Comparison of ENCODE assay signal across 30 mouse cellular contexts in the genomic region with DNA sequence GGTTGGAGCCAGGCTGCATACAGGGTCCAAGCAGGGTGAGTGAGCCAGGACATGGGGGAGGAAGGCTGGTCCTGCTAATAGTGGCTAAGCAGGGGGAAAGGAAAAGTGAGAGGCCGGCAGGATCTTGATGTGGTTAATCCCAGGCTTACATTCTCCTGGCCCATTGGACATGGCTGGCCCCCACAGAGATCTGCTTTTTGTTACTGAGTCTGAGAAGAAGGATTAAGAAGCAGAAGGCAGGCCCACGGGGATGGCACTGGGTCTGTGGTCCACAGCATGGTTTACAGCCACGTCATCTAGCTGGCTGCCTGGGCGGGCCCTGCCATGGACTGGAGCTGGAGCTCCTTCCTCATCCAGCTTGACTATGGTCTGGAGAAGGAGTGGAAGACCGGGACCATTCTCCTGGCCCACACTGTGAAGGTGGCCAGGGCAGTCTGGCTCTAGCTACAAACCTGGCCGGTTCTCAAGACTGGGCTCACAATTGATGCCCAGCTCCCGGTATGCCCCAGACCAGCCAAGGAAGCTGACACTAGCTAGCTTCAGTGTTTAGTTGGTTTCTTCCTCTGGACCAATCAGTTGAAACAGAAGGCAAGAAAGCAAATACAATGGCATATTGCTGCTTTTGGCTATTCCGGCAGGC. TPM values are rescaled to one million over a fixed set of nuclear protein-coding genes. Genes with fewer than 3 reads are reported as not detected.
DNase-seq lines count a peak whose midpoint lies in the region; ATAC-seq lines count a peak whose summit lies in the region.
"Had no signal": no experiment of that assay in that cellular context is flagged by ENCODE, and none has a peak within 500 bp of the region (broad histone marks: within the 10 kb centered on the region; RNA-seq: fewer than 3 reads in every experiment).

No protein-coding gene starts in this region.

- 73% methylated on average over 8 of the region's 8 CpGs for WGBS in embryonic facial prominence, embryonic 15.5 days

- ATAC-seq in embryonic facial prominence, embryonic 15.5 days (ENCODE audit: insufficient number of reproducible peaks, low FRiP score, low TSS enrichment, low read depth), result peak; percentile 18; the same call in 1 of the 2 replicates
- ATAC-seq: activated CD4-positive, CD25-positive, alpha-beta regulatory T cell, adult 4 months; forebrain, embryonic 14.5 days; intestine, embryonic 16.5 days; midbrain, embryonic 15.5 days had no signal

- H3K4me3 ChIP-seq in embryonic facial prominence, embryonic 15.5 days (replicated peaks), result no peak overlapping the region
- H3K4me3 ChIP-seq: erythroblast, embryonic 14.5 days; heart, embryonic 10.5 days; hindbrain, embryonic 13.5 days; limb, embryonic 13.5 days; lung, embryonic 15.5 days; midbrain, embryonic 10.5 days; midbrain, embryonic 15.5 days; neural tube, embryonic 15.5 days had no signal

- 0 out of 2 replicates have a peak, but pooled peaks cover 4% of the 10 kb centered on the region for H3K27me3 ChIP-seq in embryonic facial prominence, embryonic 15.5 days

- H3K4me2 ChIP-seq in embryonic facial prominence, embryonic 15.5 days (replicated peaks), result no peak overlapping the region
- H3K4me2 ChIP-seq: hindbrain, embryonic 13.5 days; limb, embryonic 13.5 days; liver, embryonic 11.5 days; lung, embryonic 15.5 days; midbrain, embryonic 15.5 days; neural tube, embryonic 15.5 days had no signal

- H3K27ac ChIP-seq in embryonic facial prominence, embryonic 15.5 days (replicated peaks), result no peak overlapping the region
- H3K27ac ChIP-seq: heart, embryonic 10.5 days; hindbrain, embryonic 13.5 days; kidney, postnatal 0 days; limb, embryonic 13.5 days; lung, embryonic 15.5 days; midbrain, embryonic 10.5 days; midbrain, embryonic 15.5 days; neural tube, embryonic 15.5 days; stomach, postnatal 0 days had no signal

- H3K36me3 ChIP-seq in embryonic facial prominence, embryonic 15.5 days, result peaks cover 8% of the 10 kb centered on the region; the same call in 1 of the 2 replicates
- H3K36me3 ChIP-seq: hindbrain, embryonic 13.5 days; midbrain, embryonic 15.5 days; neural tube, embryonic 15.5 days had no signal

- H3K9ac ChIP-seq in embryonic facial prominence, embryonic 15.5 days, result no peak overlapping the region
- H3K9ac ChIP-seq: hindbrain, embryonic 13.5 days; limb, embryonic 13.5 days; lung, embryonic 15.5 days; midbrain, embryonic 15.5 days; neural tube, embryonic 15.5 days had no signal

- peak; percentile 56 to 67 for DNase-seq in cerebellum, postnatal 25 days
- DNase-seq in cerebellum, adult 8-10 months, result no peak
- DNase-seq in cerebellum, postnatal 36 days, result peak; percentile 41 to 42
- DNase-seq in spleen, adult 18-20 months, result no peak
- no peak for DNase-seq in thymus, postnatal 10 days (ENCODE audit: low spot score in 2 of 2)
- DNase-seq: adrenal gland, adult 2 months; adrenal gland, postnatal 36 days; B cell, adult 2 months; gastrocnemius, postnatal 14 days; heart, adult 11 months; heart, postnatal 4 days; kidney, adult 8-10 months; right cerebral cortex, adult 18-20 months; thymus, adult 2 months; thymus, postnatal 4 days had no signal

- H3K9me3 ChIP-seq in embryonic facial prominence, embryonic 15.5 days (replicated peaks), result no peaks in the 10 kb centered on the region
- H3K9me3 ChIP-seq: heart, embryonic 10.5 days; hindbrain, embryonic 13.5 days; limb, embryonic 13.5 days; lung, embryonic 15.5 days; midbrain, embryonic 10.5 days; midbrain, embryonic 15.5 days; neural tube, embryonic 15.5 days had no signal

- H3K4me1 ChIP-seq in embryonic facial prominence, embryonic 15.5 days, result peaks cover 43% of the 10 kb centered on the region
- H3K4me1 ChIP-seq: neural tube, embryonic 15.5 days had no signal

RNA-seq across cellular contexts. Expression of a gene that starts 26.9 kb away (rescaled TPM):
- 18.0 and 18.4 TPM in 2 replicates for polyA plus RNA-seq in embryonic facial prominence, embryonic 15.5 days (2015; fragmentation: Nextera tagmentation; extraction: Ambion mirVana)
- polyA plus RNA-seq: activated CD4-positive, CD25-positive, alpha-beta regulatory T cell, adult 4 months; erythroblast, embryonic 14.5 days had no signal

Comparison
In these comparisons a context has a peak if more than half of its experiments do, and no peak if none do; other contexts are left out.
1. DNase-seq: peak in cerebellum, postnatal 25 days (2 of 2) and cerebellum, postnatal 36 days (2 of 2); none in cerebellum, adult 8-10 months (single experiment), spleen, adult 18-20 months (0 of 2) and thymus, postnatal 10 days (0 of 2).